Mouse (Mus musculus): Measurements from ENCODE around the gene Ptprd. TPM values are rescaled to one million over a fixed set of nuclear protein-coding genes. Genes with fewer than 3 reads are reported as not detected.

Gene Ptprd
- polyA plus RNA-seq, 1 experiment from 2014 or later: 5.6 TPM

GRCm38 (mm10) chr4:77721908-77722307 is 489.9 kb downstream of the Ptprd start:
- DNase-seq (ENCODE audit: low spot score): no peak
- WGBS: 51% methylated on average over 6 of the region's 6 CpGs
- ATAC-seq (ENCODE audit: low FRiP score, low TSS enrichment): no peak

GRCm38 (mm10) chr4:77717792-77718191 is 494.0 kb downstream of the Ptprd start:
- no peak overlapping the region for H3K9ac ChIP-seq (ENCODE audit: low read length)
- ATAC-seq (ENCODE audit: low FRiP score, low TSS enrichment) (no peak), DNase-seq (ENCODE audit: low spot score) (no peak)
- 49% methylated on average over 2 of the region's 2 CpGs for WGBS
- no peaks in the 10 kb centered on the region for H3K36me3 ChIP-seq (ENCODE audit: control insufficient read depth, insufficient read depth, low read length)
- no peaks in the 10 kb centered on the region for H3K4me1 ChIP-seq (replicated peaks; ENCODE audit: control insufficient read depth, insufficient read depth)
- TF ChIP-seq EP300 (optimal IDR thresholded peaks at IDR 0.05) (no peak), CTCF (IDR thresholded peaks at IDR 0.05; ENCODE audit: low read depth) (no peak)
- H3K27ac ChIP-seq (replicated peaks): no peak overlapping the region
- no peaks in the 10 kb centered on the region for H3K9me3 ChIP-seq (ENCODE audit: control insufficient read depth, low read length)
- no peak overlapping the region for H3K4me2 ChIP-seq (replicated peaks; ENCODE audit: low read depth)
- H3K27me3 ChIP-seq (ENCODE audit: control insufficient read depth, insufficient read depth, low read length): no peaks in the 10 kb centered on the region
- H3K4me3 ChIP-seq (ENCODE audit: low read depth, low read length): no peak overlapping the region

More at GRCm38 (mm10) chr4:77721908-77722307, 489.9 kb downstream of the Ptprd start:
- Histone ChIP-seq H3K9me3 (ENCODE audit: control insufficient read depth, low read length) (no peaks in the 10 kb centered on the region), H3K4me3 (ENCODE audit: low read depth, low read length) (no peak overlapping the region), H3K9ac (ENCODE audit: low read length) (no peak overlapping the region), H3K27ac (replicated peaks) (no peak overlapping the region), H3K27me3 (ENCODE audit: control insufficient read depth, insufficient read depth, low read length) (no peaks in the 10 kb centered on the region), H3K4me1 (replicated peaks; ENCODE audit: control insufficient read depth, insufficient read depth) (no peaks in the 10 kb centered on the region), H3K4me2 (replicated peaks; ENCODE audit: low read depth) (no peak overlapping the region), H3K36me3 (ENCODE audit: control insufficient read depth, insufficient read depth, low read length) (no peaks in the 10 kb centered on the region)
- no peak for TF ChIP-seq EP300 (optimal IDR thresholded peaks at IDR 0.05)
- no peak for TF ChIP-seq CTCF (IDR thresholded peaks at IDR 0.05; ENCODE audit: low read depth)

- Histone ChIP-seq H3K36me3 (ENCODE audit: control insufficient read depth, insufficient read depth, low read length) (no peaks in the 10 kb centered on the region), H3K4me3 (ENCODE audit: low read depth, low read length) (no peak overlapping the region), H3K9ac (ENCODE audit: low read length) (no peak overlapping the region), H3K9me3 (ENCODE audit: control insufficient read depth, low read length) (no peaks in the 10 kb centered on the region), H3K4me1 (replicated peaks; ENCODE audit: control insufficient read depth, insufficient read depth) (no peaks in the 10 kb centered on the region), H3K4me2 (replicated peaks; ENCODE audit: low read depth) (no peak overlapping the region), H3K27me3 (ENCODE audit: control insufficient read depth, insufficient read depth, low read length) (no peaks in the 10 kb centered on the region), H3K27ac (replicated peaks) (no peak overlapping the region)
- WGBS: 84% methylated on average over 2 of the region's 2 CpGs
- ATAC-seq (ENCODE audit: low FRiP score, low TSS enrichment) (no peak), DNase-seq (ENCODE audit: low spot score) (no peak)
- TF ChIP-seq EP300 (optimal IDR thresholded peaks at IDR 0.05) (no peak), CTCF (IDR thresholded peaks at IDR 0.05; ENCODE audit: low read depth) (no peak)
Measured at GRCm38 (mm10) chr4:77710231-77710630, 501.5 kb downstream of the Ptprd start.

- no peak for ATAC-seq (ENCODE audit: low FRiP score, low TSS enrichment)
- Histone ChIP-seq H3K9me3 (ENCODE audit: control insufficient read depth, low read length) (no peaks in the 10 kb centered on the region), H3K27ac (replicated peaks) (no peak overlapping the region), H3K4me1 (replicated peaks; ENCODE audit: control insufficient read depth, insufficient read depth) (no peaks in the 10 kb centered on the region), H3K4me3 (ENCODE audit: low read depth, low read length) (no peak overlapping the region), H3K27me3 (ENCODE audit: control insufficient read depth, insufficient read depth, low read length) (no peaks in the 10 kb centered on the region), H3K9ac (ENCODE audit: low read length) (no peak overlapping the region), H3K4me2 (replicated peaks; ENCODE audit: low read depth) (no peak overlapping the region), H3K36me3 (ENCODE audit: control insufficient read depth, insufficient read depth, low read length) (no peaks in the 10 kb centered on the region)
- TF ChIP-seq CTCF (IDR thresholded peaks at IDR 0.05; ENCODE audit: low read depth): no peak
- no peak for TF ChIP-seq EP300 (optimal IDR thresholded peaks at IDR 0.05)
- WGBS: 55% methylated on average over 2 of the region's 2 CpGs
- DNase-seq (ENCODE audit: low spot score): no peak
Measured at GRCm38 (mm10) chr4:77698294-77698693, 513.5 kb downstream of the Ptprd start.

GRCm38 (mm10) chr4:77675798-77676197 is 536.0 kb downstream of the Ptprd start:
- Histone ChIP-seq H3K4me1 (replicated peaks; ENCODE audit: control insufficient read depth, insufficient read depth) (no peaks in the 10 kb centered on the region), H3K36me3 (ENCODE audit: control insufficient read depth, insufficient read depth, low read length) (no peaks in the 10 kb centered on the region), H3K4me3 (ENCODE audit: low read depth, low read length) (no peak overlapping the region), H3K4me2 (replicated peaks; ENCODE audit: low read depth) (no peak overlapping the region), H3K27me3 (ENCODE audit: control insufficient read depth, insufficient read depth, low read length) (no peaks in the 10 kb centered on the region), H3K9ac (ENCODE audit: low read length) (no peak overlapping the region), H3K9me3 (ENCODE audit: control insufficient read depth, low read length) (no peaks in the 10 kb centered on the region), H3K27ac (replicated peaks) (no peak overlapping the region)
- TF ChIP-seq CTCF (IDR thresholded peaks at IDR 0.05; ENCODE audit: low read depth) (no peak), EP300 (optimal IDR thresholded peaks at IDR 0.05) (no peak)
- WGBS: 80% methylated on average over 1 of the region's 1 CpGs
- ATAC-seq (ENCODE audit: low FRiP score, low TSS enrichment) (no peak), DNase-seq (ENCODE audit: low spot score) (no peak)

GRCm38 (mm10) chr4:77664761-77665160 is 547.0 kb downstream of the Ptprd start:
- no peak overlapping the region for H3K9ac ChIP-seq (ENCODE audit: low read length)
- no peak for DNase-seq (ENCODE audit: low spot score)
- H3K4me3 ChIP-seq (ENCODE audit: low read depth, low read length): no peak overlapping the region
- ATAC-seq (ENCODE audit: low FRiP score, low TSS enrichment): no peak
- no peaks in the 10 kb centered on the region for H3K36me3 ChIP-seq (ENCODE audit: control insufficient read depth, insufficient read depth, low read length)
- H3K9me3 ChIP-seq (ENCODE audit: control insufficient read depth, low read length): no peaks in the 10 kb centered on the region
- no peaks in the 10 kb centered on the region for H3K4me1 ChIP-seq (replicated peaks; ENCODE audit: control insufficient read depth, insufficient read depth)
- no peaks in the 10 kb centered on the region for H3K27me3 ChIP-seq (ENCODE audit: control insufficient read depth, insufficient read depth, low read length)
- H3K27ac ChIP-seq (replicated peaks): no peak overlapping the region
- no peak for TF ChIP-seq CTCF (IDR thresholded peaks at IDR 0.05; ENCODE audit: low read depth)
- no peak for TF ChIP-seq EP300 (optimal IDR thresholded peaks at IDR 0.05)
- no peak overlapping the region for H3K4me2 ChIP-seq (replicated peaks; ENCODE audit: low read depth)
- WGBS: 94% methylated on average over 2 of the region's 2 CpGs

Data from stomach, postnatal 0 days (tissue).